In genomic region chr11:95309510-95310006, GRCm38 (mm10) we compare ENCODE assay signal across 8 mouse cellular contexts. TPM values are rescaled to one million over a fixed set of nuclear protein-coding genes. Genes with fewer than 3 reads are reported as not detected.
DNase-seq lines count a peak whose midpoint lies in the region; ATAC-seq and TF ChIP-seq lines count a peak whose summit lies in the region.

No protein-coding gene starts in this region.

- DNase-seq in ZHBTc4 (ENCODE audit: low read depth, low spot score): peak; percentile 99
- peak; percentile 98 for DNase-seq in gastrocnemius, adult 2 months
- peak; percentile 98 for DNase-seq in hindbrain, postnatal 0 days (ENCODE audit: low spot score)
- DNase-seq in left cerebral cortex, adult 2 months (ENCODE audit: extremely low spot score in 1 of 2, low spot score in 2 of 2): peak; percentile 95 to 98
- peak; percentile 97 to 99 for DNase-seq in right cerebral cortex, adult 2 months (ENCODE audit: low spot score in 2 of 2)
- peak; percentile 97 for DNase-seq in urinary bladder, postnatal 14 days (ENCODE audit: low spot score)

- H3K27me3 ChIP-seq in hindbrain, postnatal 0 days (ENCODE audit: insufficient read depth, low read length): no peaks in the 10 kb centered on the region

- peaks cover 4% of the 10 kb centered on the region; the same call in 1 of the 2 replicates for H3K4me1 ChIP-seq in hindbrain, postnatal 0 days (ENCODE audit: insufficient read depth, low read length)

- intact Hi-C loops in gastrocnemius, adult 2 months (cut with DNase I): loop anchor here (2.0 to 5.0 kb wide), 3 partner anchors 55 to 213 kb away; partner anchors contain the start of gene Slc35b1
- intact Hi-C loops in left cerebral cortex, adult 2 months (cut with DNase I): loop anchor here (1.0 to 5.0 kb wide), 2 partner anchors 75 to 213 kb away; partner anchors contain the start of gene Slc35b1

- H3K9me3 ChIP-seq in hindbrain, postnatal 0 days (ENCODE audit: low read length): no peaks in the 10 kb centered on the region

- WGBS in hindbrain, postnatal 0 days: under 1% methylated on average over 37 of the region's 37 CpGs

- no peak for TF ChIP-seq CTCF in gastrocnemius, adult 2 months (IDR thresholded peaks at IDR 0.05)
- TF ChIP-seq CTCF in hindbrain, postnatal 0 days (IDR thresholded peaks at IDR 0.05; ENCODE audit: low read depth): no peak
- no peak for TF ChIP-seq CTCF in left cerebral cortex, adult 2 months (IDR thresholded peaks at IDR 0.05)

- peak overlapping the region; percentile 89 for H3K9ac ChIP-seq in hindbrain, postnatal 0 days (replicated peaks; ENCODE audit: low read length)

- H3K27ac ChIP-seq in gastrocnemius, adult 2 months: peak overlapping the region; percentile 100
- peak overlapping the region; percentile 96 for H3K27ac ChIP-seq in hindbrain, postnatal 0 days
- peak overlapping the region; percentile 99 for H3K27ac ChIP-seq in left cerebral cortex, adult 2 months

- ATAC-seq in common myeloid progenitor, adult 5-6 weeks (replicated peaks; ENCODE audit: low read depth, poor library complexity, severe bottlenecking): peak; percentile 88
- ATAC-seq in hindbrain, postnatal 0 days: peak; percentile 94
- ATAC-seq in megakaryocyte, adult 5-6 weeks (ENCODE audit: poor library complexity, severe bottlenecking): peak; percentile 91

- H3K4me2 ChIP-seq in hindbrain, postnatal 0 days (ENCODE audit: low read depth, low read length): peak overlapping the region; percentile 73

- H3K4me3 ChIP-seq in gastrocnemius, adult 2 months: peak overlapping the region; percentile 80
- H3K4me3 ChIP-seq in hindbrain, postnatal 0 days (ENCODE audit: low read length): peak overlapping the region; percentile 78
- peak overlapping the region; percentile 98 for H3K4me3 ChIP-seq in left cerebral cortex, adult 2 months

- no peaks in the 10 kb centered on the region; the same call in 1 of the 2 replicates for H3K36me3 ChIP-seq in hindbrain, postnatal 0 days (ENCODE audit: insufficient read depth, low read length)

RNA-seq across cellular contexts. Expression of gene Kat7, which starts 0.5 kb away (rescaled TPM):
- 80.1 and 82.4 TPM in 2 replicates for total RNA-seq in common myeloid progenitor, adult 5-6 weeks (2017)
- 10 to 100 TPM; 21.5 to 23.9 TPM for total RNA-seq in gastrocnemius, adult 2 months (2021)
- 64.4 and 69.0 TPM in 2 replicates for total RNA-seq in hindbrain, postnatal 0 days (2014; rRNA removed)
- 59.0 and 66.6 TPM in 2 replicates for polyA plus RNA-seq in hindbrain, postnatal 0 days (2015; fragmentation: Nextera tagmentation; extraction: Ambion mirVana)
- total RNA-seq in left cerebral cortex, adult 2 months (2021): 10 to 100 TPM; 72.3 to 77.2 TPM
- total RNA-seq in megakaryocyte, adult 5-6 weeks (2015): 78.8 and 84.7 TPM in 2 replicates
- total RNA-seq in megakaryocyte, adult 5-6 weeks (2017): 65.1 and 69.1 TPM in 2 replicates

RNA-seq across cellular contexts. Expression of gene Fam117a, which starts 27.3 kb away (rescaled TPM):
- 120 and 143 TPM in 2 replicates for total RNA-seq in common myeloid progenitor, adult 5-6 weeks (2017)
- 1 to 10 TPM; 1.5 to 2.1 TPM for total RNA-seq in gastrocnemius, adult 2 months (2021)
- 5.6 and 10.7 TPM in 2 replicates for total RNA-seq in hindbrain, postnatal 0 days (2014; rRNA removed)
- polyA plus RNA-seq in hindbrain, postnatal 0 days (2015; fragmentation: Nextera tagmentation; extraction: Ambion mirVana): 1.9 and 2.8 TPM in 2 replicates
- total RNA-seq in left cerebral cortex, adult 2 months (2021): 1 to 10 TPM; 3.0 to 3.6 TPM
- 62.5 and 73.3 TPM in 2 replicates for total RNA-seq in megakaryocyte, adult 5-6 weeks (2015)
- total RNA-seq in megakaryocyte, adult 5-6 weeks (2017): 63.5 and 72.2 TPM in 2 replicates

RNA-seq across cellular contexts. Expression of gene Tac4, which starts 48.2 kb away (rescaled TPM):
- not detected in 2 replicates for total RNA-seq in common myeloid progenitor, adult 5-6 weeks (2017)
- not detected for total RNA-seq in gastrocnemius, adult 2 months (2021)
- not detected in 2 replicates for total RNA-seq in hindbrain, postnatal 0 days (2014; rRNA removed)
- not detected in 2 replicates for polyA plus RNA-seq in hindbrain, postnatal 0 days (2015; fragmentation: Nextera tagmentation; extraction: Ambion mirVana)
- not detected for total RNA-seq in left cerebral cortex, adult 2 months (2021)
- not detected in 2 replicates for total RNA-seq in megakaryocyte, adult 5-6 weeks (2015)
- 0.15 TPM in 1 of 2 replicates, not detected in the other for total RNA-seq in megakaryocyte, adult 5-6 weeks (2017)

Comparison
In these comparisons a context has a peak if more than half of its experiments do, and no peak if none do; other contexts are left out.
1. Peak in every context shown above with its lines: DNase-seq, ATAC-seq, H3K4me3 ChIP-seq and H3K27ac ChIP-seq.